Mouse (Mus musculus): ENCODE measurements around the gene Gm49416.
"Not testable (repeated sequence)": the region's sequence is repeated elsewhere in the genome, so short reads cannot be mapped to it uniquely, and the experiment has no call there.

Gm49416 gene

DNA sequence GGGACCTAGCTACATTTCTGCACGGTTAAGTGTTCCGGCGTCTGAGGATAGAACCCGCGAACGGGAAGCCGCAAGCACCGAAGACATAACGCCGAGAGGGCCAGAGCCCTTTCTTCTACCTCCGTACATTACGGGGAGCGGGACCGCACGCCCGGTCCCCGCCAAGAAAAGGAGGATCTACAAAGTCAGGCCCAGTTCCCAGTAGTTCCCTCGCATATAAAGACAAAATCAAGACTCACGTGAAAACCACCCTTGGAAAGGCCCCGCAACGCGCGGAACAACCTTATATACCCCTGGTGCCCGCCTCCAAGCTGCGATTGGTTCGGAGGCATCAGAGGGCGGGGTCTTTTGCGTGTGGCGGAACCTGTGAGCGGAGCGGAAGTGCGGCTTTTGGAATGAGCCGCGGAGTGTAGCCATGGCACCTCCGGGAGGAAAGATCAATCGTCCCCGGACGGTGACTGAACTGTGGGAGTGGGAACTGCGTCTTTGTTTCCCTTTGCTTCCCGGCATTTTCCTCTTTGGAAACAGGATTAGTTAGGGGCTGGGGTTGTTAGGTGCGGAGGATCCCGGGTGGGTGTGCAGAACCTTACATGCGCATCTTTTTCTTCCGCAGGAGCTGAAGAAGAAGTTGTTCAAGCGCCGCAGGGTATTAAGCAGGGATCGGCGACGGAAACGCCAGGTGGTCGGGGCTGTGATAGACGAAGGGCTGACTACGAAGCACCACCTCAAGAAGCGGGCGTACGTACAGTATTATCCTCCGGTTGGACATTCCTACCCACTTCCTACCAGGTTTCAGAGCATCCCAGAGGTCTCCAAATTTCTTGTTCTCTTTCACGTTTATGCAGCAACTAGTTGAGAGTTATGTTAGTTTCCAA lies at the start of gene Gm49416, which contains the start of gene 1810009A15Rik:
Gene Gm49416, plus strand, starts transcription at position 416 of the 875 bp plus-strand sequence.
Gene 1810009A15Rik, plus strand, starts transcription at position 343 of the 875 bp plus-strand sequence.
- DNase-seq = peak; percentile 93

DNA sequence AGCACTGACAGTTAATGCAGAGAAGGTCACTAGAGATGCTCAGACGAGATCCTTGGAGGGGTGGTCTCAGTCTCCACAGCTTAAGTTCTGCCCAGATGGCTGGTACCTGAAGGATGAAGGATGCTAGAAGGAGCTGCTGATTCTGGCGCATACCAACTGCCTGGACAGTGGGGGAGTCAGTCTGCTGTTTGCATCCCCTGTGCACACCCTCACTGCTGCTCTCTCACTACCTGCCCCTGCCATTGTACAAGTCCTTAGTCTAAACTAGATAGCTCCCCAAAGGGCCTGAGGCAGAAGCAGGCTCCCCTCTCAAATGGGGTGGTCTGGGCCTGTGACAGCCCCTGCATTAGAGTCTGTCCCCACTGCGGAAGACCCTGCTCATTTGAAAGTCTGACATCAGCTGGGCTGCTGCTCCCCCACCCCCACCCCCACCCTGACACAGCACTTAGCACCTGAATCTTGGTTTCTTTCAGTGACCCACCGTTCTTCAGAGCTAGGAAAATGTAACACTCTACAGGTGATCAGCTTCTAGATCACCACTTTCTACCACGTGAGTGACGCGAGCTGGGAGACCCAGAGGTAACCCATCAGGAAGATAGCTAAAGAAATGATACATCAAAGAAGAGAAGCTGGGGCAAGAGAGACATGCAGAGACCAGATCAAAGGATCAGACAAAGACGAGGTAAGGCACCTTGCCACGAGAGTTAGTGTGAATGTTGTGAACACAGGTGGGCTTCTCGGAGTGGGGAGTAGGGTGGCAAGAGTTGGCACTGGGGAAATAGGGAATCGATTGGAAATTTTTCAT lies 49.4 kb upstream of the Gm49416 start, which contains the start of gene Gng3:
Gene Gng3, minus strand, starts transcription at position 92 of the 805 bp plus-strand sequence.
- DNase-seq = peak; percentile 74

DNA sequence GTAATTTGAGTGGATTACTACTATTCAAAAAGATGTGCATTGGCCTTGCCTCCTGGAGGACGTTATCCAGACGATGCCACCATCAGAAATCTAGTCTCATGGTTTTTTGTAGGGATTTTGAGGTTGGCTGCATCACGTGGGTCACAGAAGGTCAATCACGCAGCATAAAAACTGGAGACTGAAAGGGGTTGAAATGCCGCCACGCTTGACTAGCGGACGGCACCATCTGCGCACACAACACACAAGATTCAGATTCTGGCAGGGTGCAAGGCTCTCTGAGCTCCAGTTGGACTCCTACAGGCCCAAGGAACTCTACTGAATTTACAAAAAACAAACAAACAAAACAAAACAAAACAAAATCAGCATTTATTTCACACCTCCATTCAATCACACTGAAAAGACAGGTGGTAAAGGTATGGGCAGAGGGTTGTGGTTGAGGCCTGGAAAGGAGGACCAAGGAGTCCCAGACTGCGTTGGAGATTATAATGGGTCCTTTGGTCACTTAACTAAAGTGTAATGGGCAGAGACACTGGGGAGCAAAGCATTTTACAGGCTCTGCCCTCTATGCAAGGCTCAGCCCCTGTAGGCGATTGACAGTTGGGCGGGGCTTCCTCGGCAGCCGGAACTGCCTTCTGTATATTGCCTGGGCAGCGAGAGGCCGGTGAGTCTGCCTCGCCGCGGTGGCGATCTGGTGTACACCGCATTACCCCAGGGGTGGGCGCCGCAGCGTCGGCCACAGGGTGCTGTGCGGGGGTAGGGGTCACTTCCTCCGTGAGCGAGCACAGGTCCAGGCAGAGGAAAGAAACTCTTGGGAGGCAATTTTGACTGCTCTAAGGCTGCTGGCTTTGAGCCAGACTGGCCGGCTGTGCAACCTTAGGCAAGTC lies 48.6 kb upstream of the Gm49416 start:
- DNase-seq = peak; percentile 59

DNA sequence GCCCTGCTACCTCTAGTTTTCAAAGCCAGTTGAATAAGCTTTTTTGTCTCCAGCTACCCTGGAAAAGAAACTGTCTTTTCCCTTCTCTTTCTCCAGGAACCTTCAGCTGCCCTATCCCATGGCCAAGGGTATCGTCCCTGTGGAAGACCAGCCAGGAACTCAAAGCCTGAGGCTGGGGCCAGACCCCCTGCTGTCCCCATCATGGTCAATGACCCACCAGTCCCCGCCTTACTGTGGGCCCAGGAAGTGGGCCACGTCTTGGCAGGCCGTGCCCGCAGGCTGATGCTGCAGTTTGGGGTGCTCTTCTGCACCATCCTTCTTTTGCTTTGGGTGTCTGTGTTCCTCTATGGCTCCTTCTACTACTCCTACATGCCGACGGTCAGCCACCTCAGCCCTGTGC lies 47.7 kb upstream of the Gm49416 start:
- DNase-seq = no peak

DNA sequence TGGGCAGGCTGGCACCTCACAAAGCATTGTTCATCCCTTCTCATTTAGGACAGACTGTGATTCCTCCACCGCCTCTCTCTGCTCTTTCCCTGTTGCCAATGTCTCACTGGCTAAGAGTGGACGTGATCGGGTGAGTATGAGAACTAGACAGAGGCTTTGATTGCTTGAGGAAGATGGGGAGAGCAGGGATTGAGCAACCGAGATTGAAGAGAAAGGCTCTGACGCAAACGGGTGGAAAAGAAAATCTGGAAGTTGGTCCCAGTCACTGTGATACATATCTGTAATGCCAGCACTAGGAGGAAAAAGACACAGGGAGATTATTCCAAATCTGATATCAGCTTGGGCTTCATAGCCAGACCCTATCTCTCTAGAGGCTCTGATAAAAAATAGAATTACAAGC lies 45.8 kb upstream of the Gm49416 start:
- DNase-seq = no peak

DNA sequence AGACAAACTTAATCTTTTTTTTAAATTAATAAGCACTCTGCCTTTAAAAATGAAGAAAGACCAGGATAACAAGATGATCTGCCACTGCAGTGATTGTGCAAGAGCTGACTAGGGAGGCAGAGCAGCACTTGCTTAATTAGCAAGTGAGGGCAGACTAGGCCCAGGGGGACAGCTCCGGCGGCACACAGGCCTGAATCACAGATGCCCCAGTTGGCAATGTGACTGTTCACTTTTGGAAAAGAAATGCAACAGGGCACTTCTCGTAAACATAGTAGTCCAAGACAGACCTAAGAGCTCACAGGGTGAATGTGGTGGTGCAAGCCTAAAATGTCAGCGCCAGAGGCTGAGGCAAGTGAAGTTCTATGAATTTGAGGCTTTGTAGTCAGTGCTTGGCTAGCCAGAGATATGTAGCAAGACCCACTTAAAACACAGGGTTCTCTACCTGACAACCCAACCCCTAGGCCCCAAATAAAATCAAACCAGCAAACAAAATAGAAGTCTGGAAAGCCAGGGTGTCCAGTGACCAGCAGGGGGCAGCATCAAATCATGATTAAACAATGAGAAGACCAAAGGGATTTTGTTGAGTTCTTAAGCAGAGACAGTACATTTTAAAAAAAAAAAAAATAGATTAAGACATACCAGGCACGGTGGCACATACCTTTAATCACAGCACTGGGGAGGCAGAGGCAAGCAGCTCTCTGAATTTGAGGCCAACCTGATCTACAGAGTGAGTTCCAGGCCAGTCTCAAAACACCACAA lies 44.2 kb upstream of the Gm49416 start:
- DNase-seq = peak; percentile 94

DNA sequence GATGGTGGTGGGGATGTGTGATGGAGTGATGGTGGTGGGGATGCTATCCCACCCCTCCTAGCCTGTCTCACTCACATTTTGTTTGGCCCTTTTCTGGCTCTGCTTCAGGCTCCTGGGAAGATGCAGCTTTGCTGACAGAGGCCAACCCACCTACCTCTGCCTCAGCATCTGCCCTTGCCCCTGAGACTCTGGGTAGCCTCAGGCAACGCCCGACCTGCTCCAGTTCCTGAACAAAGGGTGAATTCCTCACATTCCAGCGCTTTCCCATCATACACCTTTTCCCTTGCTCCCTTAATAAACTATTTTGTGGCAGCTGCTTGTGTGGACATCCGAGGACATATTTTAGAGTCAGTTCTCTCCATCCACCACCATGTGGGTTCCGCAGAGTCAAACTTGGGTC lies 40.4 kb upstream of the Gm49416 start:
- no peak for DNase-seq

DNA sequence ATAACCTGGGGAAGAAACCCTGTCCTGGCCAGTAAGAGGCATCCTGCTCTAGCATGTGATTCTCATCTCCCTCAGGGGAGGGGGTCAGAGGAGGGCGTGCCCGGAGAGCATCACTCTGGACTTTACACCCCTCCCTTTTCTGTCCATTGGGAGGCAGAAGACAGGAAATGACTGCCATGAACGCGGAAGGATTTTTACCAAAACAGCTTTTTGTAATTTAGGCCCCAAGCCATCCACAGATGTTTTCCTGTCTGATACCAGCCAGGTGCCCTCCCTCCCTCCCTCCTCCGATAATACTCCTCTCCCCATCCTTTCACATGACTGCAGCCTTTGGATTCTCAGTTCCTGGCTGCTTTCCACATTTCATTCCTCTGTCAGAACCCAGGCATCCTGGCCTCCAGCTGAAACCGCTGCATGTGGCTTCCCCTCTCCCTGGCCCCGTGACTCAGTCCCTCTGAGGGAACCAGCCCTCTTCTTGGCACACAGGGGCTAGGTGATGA lies 38.3 kb upstream of the Gm49416 start, which contains the start of gene Lrrn4cl:
Gene Lrrn4cl, plus strand, starts transcription at position 367 of the 500 bp plus-strand sequence.
- DNase-seq = no peak

DNA sequence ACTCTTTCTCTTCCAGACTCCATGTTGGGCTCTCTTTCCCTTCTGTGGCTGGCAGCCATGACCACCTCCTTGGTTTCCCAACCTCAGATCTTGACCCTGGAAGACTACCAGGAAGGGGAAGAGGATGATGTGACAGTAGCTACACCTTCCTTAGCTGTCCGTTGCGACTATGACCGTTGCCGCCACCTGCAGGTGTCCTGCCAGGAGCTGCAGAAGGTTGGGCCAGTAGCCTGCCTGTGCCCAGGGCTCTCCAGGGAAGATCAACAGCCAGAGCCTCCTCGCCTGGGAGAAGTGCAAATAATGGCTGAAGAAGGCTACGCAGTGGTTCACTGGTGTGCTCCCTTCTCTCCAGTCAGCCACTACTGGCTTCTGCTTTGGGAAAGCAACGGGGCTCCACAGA lies 37.1 kb upstream of the Gm49416 start:
- DNase-seq = no peak

DNA sequence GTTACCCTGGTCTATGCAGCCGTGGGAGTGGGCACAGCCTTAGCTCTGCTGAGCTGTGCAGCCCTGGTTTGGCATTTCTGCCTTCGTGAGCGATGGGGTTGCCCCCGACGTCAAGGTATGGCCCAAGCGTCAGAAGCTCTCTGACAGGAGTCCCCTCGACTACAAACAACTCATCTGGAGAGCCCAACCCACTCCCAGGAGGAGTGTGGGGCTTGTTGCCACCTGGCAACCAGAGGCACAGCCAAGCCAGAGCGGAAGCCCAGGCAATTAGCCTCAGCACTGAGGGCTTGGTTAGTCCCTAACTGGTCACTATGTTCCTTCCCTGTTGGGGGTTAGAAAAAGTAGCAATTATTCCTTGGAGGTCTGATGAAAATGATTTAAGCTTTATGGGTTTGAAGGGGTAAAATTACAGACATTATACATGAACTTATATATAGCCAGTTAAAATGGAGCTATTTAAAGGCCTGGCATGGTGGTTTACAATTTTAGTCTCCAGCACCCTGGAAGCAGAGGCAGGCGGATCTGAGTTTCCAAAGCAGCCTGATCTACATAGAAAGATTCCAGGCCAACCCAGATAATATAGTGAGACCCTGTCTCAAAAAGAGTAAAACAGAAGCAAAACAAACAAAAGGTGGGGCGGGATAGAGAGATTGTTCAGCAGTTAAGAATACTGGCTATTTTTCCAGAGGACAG lies 36.3 kb upstream of the Gm49416 start:
- no peak for DNase-seq

DNA sequence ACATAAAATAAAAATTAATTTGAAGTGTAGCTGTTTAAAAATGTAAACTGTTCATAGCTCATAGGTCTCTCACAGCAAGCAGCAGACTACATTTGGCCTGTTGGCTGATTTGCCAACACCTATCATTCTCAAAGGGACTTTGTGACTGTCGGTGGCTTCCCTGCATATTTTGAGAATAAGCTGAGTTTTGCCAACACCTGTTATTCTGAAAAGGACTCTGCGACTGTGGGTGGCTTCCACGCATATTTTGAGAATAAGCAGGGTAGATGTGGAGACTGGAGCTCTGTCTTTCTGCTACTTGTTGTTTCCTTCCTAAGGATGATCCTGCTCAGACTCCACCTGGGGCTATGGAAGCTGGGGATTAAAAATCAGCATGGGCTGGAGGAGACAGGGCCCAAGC lies 35.6 kb upstream of the Gm49416 start:
- DNase-seq = no peak

DNA sequence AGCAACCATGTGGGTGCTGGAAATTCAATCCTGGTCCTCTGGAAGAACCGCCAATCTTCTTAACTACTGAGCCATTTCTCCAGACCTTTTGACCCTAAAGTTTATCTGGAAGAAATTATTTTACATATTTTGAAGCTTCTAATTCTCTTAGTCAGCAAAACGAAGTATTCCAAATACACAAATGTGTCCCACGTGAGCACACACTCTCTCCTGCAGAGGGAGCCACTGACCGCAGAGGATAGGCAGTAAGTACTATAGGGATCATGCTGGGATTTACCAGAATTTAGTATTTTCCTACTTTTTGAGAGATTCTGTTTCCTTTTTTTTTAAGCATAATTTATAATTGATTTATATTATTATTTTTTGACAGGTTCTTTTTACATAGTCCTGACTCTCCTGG lies 31.0 kb upstream of the Gm49416 start:
- DNase-seq = peak; percentile 55

DNA sequence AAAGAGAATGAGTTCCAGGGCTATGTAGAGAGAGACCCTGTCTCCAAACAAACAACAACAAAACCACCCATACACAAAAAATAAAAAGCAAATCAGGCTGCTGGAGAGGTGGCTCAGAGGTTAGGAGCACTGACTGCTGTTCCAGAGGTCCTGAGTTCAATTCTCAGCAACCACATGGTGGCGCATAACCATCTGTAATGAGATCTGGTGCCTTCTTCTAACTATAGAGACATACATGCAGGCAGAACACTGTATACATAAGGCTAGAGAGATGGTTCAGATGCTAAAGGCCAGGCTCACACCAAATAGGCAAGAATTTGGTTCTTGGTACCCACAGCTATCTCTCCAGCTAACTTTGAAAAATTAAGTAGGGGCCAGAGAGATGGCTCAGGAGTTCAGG lies 29.7 kb upstream of the Gm49416 start:
- DNase-seq = no peak

DNA sequence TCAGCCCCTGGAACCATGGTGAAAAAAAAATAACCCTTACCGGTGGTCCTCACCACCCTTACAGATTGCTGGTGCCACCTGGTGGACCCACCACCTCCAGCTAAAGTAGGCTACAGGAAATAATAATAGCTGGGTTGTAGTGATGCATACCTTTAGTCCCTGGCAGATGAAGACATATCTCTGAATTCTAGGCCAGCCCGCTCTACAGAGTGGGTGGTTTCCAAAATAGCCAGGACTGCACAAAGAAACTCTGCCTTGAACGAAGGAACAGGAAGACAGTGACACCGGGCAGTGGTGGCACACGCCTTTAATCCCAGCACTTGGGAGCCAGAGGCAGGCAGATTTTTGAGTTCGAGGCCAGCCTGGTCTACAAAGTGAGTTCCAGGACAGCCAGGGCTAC lies 24.5 kb upstream of the Gm49416 start:
- DNase-seq = no peak

DNA sequence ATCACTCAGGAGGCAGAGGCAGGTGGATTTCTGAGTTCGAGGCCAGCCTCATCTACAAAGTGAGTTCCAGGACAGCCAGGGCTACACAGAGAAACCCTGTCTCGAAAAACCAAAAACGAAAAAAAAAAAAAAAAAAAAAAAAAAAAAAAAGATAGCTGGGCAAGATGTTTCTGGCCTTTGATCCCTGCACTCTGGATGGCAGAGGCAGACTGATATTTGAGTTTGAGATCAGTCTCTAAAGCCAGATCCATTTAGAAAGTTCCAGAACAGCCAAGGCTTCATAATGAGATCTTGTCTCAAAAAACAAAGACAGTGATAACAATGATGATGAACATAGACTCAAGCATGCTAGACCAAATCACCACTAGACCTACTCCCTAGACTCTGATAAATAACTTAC lies 18.3 kb upstream of the Gm49416 start:
- not testable (repeated sequence) for DNase-seq

DNA sequence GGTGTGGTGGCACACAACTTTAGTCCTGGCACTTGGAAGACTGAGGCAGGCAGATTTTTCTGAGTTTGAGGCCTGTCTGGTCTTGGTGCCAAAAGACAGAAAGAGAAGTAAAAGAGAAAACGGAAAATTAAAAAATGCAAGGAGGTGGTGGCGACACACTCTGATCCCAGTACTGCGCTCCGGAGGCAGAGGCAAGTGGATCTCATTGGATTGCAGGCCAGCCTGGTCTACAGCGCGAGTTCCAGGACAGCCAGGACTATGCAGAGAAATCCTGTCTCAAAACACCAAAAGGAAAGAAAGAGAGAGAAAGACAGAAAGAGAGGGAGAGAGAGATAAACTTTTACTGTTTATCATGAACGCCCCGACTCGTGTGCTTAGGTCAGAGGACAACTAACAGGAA lies 17.9 kb upstream of the Gm49416 start:
- DNase-seq = no peak

DNA sequence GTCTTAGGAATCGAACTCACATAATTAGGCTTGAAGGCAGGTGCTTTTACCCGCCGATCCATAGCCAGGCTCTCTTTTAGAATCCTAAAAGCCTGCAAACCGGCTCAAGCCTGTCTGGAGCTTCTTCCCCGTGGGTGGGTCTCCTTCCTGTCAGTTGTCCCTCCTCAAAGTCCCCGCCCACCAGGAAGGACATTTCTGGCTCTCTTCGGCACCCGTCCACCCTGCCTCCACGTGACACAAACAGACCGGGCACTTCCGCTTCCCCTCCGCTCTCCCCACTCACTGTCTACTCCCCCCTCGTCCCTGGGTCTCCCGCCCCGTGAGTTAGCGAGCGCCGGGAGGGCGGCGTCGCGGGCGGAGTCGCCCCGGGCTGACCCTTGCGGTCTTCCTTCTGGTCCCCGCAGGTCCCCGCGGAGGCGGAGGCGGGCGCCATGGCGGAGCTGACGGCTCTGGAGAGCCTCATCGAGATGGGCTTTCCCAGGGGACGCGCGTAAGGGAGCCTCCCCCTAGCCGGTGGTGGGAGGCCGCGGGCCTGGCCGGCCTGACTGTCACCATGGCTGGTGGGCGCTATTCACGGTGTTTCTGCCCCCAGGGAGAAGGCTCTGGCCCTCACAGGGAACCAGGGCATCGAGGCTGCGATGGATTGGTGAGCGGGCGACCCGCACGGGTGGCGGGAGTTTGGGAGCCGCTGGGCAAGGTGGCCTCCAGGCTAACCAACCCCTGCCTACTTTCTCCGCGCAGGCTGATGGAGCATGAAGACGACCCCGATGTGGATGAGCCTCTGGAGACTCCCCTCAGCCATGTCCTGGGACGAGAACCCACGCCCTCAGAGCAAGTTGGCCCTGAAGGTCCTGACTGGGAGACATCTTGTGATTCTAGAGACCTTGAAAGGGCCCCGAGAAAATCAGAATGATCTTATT lies 17.2 kb upstream of the Gm49416 start, which contains the start of gene Ubxn1:
Gene Ubxn1, plus strand, starts transcription at position 230 of the 920 bp plus-strand sequence.
- peak; percentile 92 for DNase-seq

DNA sequence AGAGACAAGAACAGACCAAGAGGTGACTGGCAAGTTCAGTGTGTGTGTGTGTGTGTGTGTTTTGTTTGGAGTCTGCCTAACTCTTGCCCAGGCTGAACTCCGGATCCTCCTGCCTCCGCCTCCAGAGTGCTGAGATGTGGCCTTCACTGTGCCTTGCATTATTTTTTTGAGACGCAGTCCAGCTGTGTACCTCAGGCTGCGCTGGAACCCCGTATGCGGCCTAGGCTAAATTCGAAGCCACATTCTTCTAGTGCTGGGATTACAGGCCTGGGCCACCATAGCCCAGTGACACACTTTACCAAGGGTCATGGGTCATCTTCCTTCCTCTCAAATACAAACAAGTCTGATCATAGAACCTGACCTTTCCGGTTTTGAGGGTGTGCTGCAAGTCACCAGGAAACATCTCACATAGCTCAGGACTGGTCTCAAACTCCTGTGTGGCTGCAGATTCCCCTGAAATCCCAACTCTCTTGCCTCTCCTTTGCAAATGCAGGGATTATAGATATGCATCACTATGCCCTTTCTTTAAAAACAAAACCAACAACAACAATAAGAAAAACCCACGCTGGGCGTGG lies 16.4 kb upstream of the Gm49416 start:
- DNase-seq = no peak

DNA sequence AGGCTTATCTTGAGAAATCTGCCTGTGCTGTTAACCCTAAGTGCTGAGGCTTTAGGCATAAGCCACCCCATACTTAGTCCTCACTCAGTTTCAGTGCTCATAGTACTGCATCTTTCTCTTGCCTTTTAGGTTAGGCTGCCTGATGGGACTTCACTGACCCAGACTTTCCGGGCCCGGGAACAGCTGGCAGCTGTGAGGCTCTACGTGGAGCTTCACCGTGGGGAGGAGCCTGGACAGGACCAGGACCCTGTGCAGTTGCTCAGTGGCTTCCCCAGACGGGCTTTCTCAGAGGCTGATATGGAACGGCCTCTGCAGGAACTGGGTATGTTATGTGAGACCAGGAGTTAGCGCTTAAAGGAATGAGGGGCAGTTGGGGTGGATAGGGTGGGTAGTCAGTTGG lies 13.7 kb upstream of the Gm49416 start:
- DNase-seq = no peak
